Mouse (Mus musculus): ENCODE data around the gene Tesk1. TPM values are rescaled to one million over a fixed set of nuclear protein-coding genes. Genes with fewer than 3 reads are reported as not detected.
A peak's percentile ranks its signal among the peaks of the same experiment; 100 is the strongest.

Gene Tesk1
- total and polyA plus RNA-seq, 2 experiments, result 3.0 to 28.3 TPM

DNA sequence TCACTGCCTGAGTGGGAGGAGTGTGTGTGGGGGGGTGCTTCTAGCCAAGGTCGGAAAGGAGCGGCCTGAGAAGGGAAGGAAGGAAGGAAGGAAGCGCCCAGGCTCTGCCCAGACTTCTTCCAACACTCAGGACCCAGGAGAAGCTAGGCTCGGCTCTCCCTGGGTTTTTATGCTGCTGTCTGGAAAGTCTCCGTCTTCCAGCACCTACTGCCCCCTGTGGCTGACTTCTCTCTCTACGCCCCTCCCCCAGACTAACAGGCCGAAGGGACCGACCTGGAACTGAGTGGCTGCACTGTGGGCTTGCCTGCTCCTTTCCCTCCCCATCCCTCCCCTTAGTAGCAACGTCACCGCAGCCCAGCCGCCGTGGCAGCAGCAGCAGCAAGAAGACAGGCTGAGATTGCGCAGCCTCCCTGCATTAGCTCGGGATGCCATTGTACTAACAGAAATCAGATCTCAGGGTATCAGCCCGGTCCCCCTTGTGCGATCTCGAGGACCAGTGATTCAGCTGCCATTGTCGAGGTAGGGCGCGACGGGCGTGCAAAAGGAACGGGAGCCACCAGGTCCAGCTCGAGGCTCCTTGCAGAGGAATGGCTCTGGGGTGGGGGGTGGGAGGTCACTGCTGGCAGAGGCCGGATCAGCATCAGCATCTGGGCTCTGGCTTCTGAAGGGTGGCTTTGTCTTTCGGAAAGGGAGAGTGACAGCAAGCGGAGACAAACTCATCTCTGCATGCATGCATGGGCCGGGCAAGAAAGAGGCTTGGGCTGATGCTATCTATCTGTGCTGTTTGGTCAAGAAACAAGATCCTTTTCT lies 35.4 kb upstream of the Tesk1 start:
- Histone ChIP-seq H3K36me3 (ENCODE audit: control insufficient read depth, insufficient read depth, low read length) (no peaks in the 10 kb centered on the region), H3K27ac (replicated peaks; ENCODE audit: insufficient read depth, low read depth, low read length) (peak overlapping the region; percentile 69)
- DNase-seq (ENCODE audit: extremely low read depth, low read depth, low spot score), result no peak

DNA sequence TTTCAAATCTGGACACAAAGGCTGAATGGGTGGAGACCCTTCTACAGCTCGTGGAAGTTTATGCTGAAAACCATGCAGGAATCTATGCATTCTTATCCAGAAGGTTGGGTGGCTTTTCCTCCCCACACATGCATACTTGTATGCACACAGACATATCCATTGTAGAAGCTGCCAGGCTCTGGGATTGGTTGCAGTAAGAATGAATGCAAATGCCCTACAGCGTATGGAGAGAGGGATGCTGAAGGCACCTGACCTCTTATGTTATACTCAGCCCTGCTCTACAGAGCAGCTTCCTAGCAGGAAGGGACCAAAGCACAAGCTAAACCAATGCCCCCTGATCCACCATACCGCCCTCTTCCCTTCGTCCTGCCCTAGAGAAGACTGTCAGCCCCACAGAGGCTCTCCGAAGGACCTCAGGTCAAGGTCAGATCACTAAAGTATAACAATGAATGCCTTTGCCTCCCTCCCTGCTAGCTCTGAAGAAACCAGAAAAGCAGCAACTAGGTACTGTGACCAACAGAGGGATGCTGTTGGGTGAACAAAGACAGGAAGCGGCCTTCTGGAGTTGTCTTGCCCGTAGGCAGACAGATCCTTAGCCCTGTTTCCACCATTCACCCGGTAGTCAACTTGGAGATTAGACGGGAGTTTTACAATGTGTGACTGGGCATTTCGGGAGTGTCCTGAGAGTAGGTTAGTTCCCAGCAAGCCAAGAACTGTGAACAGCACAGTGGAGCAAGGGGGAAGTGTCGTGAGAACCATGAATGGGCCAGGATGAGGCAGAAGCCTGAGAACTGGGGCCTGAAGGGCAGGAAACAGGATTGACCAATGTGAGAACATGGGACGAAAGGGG lies 34.4 kb upstream of the Tesk1 start:
- Histone ChIP-seq H3K27me3 (ENCODE audit: control insufficient read depth, insufficient read depth, low read length) (no peaks in the 10 kb centered on the region), H3K79me2 (ENCODE audit: control insufficient read depth, insufficient read depth, low read length) (peaks cover 29% of the 10 kb centered on the region; the same call in 1 of the 2 replicates), H3K4me1 (ENCODE audit: control insufficient read depth, insufficient read depth, low read length) (peaks cover 6% of the 10 kb centered on the region), H3K27ac (replicated peaks; ENCODE audit: insufficient read depth, low read depth, low read length) (peak overlapping the region; percentile 36; the same call in 1 of the 2 replicates), H3K9ac (ENCODE audit: low read depth, low read length) (no peak overlapping the region), H3K36me3 (ENCODE audit: control insufficient read depth, insufficient read depth, low read length) (no peaks in the 10 kb centered on the region), H3K4me3 (ENCODE audit: insufficient read depth, low read depth, low read length) (no peak overlapping the region)
- TF ChIP-seq CTCF (IDR thresholded peaks at IDR 0.05; ENCODE audit: low read depth, low read length) (no peak), POLR2A (IDR thresholded peaks at IDR 0.05; ENCODE audit: extremely low read depth, insufficient read depth, low read length) (no peak)
- WGBS, result 79% methylated on average over 12 of the region's 12 CpGs
- DNase-seq (ENCODE audit: extremely low read depth, low read depth, low spot score), result no peak

More for the DNA sequence above, 35.4 kb upstream of the Tesk1 start:
- no peaks in the 10 kb centered on the region for H3K27me3 ChIP-seq (ENCODE audit: control insufficient read depth, insufficient read depth, low read length)
- peaks cover 28% of the 10 kb centered on the region; the same call in 1 of the 2 replicates for H3K79me2 ChIP-seq (ENCODE audit: control insufficient read depth, insufficient read depth, low read length)
- H3K4me3 ChIP-seq (ENCODE audit: insufficient read depth, low read depth, low read length), result peak overlapping the region; percentile 64
- peaks cover 11% of the 10 kb centered on the region for H3K4me1 ChIP-seq (ENCODE audit: control insufficient read depth, insufficient read depth, low read length)
- peak overlapping the region; percentile 64 for H3K9ac ChIP-seq (ENCODE audit: low read depth, low read length)
- TF ChIP-seq POLR2A (IDR thresholded peaks at IDR 0.05; ENCODE audit: extremely low read depth, insufficient read depth, low read length) (0 out of 2 replicates have a peak, but pooled peaks have one; percentile 24), CTCF (IDR thresholded peaks at IDR 0.05; ENCODE audit: low read depth, low read length) (peak; percentile 52)
- 55% methylated on average over 28 of the region's 28 CpGs for WGBS

DNA sequence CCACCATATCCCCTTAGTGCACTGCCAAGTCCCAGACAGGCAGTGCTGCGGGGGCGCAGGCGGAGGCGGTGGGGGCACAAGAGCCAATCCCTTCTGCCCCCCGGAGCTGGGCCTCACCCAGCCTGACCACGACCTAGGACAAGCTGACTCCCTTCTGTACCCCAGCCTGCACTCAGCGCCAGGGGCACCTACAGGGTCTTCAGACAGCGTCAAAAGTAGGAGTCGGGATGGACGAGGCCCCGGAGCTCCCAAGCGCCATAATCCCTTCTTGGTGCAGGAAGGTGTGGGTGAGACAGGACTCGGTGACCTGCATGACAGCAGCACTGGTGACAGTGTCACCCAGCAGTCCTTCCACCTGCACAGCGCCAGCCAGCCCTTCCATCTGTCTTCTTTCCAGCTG lies 27.0 kb upstream of the Tesk1 start:
- TF ChIP-seq POLR2A (IDR thresholded peaks at IDR 0.05; ENCODE audit: extremely low read depth, insufficient read depth, low read length) (no peak), CTCF (IDR thresholded peaks at IDR 0.05; ENCODE audit: low read depth, low read length) (no peak)
- no peak overlapping the region for H3K27ac ChIP-seq (replicated peaks; ENCODE audit: insufficient read depth, low read depth, low read length)
- peaks cover 12% of the 10 kb centered on the region; the same call in 1 of the 2 replicates for H3K79me2 ChIP-seq (ENCODE audit: control insufficient read depth, insufficient read depth, low read length)
- no peaks in the 10 kb centered on the region for H3K27me3 ChIP-seq (ENCODE audit: control insufficient read depth, insufficient read depth, low read length)
- DNase-seq (ENCODE audit: extremely low read depth, low read depth, low spot score), result no peak
- WGBS, result 96% methylated on average over 14 of the region's 14 CpGs
- H3K36me3 ChIP-seq (ENCODE audit: control insufficient read depth, insufficient read depth, low read length), result peaks cover 2% of the 10 kb centered on the region
- no peak overlapping the region for H3K4me3 ChIP-seq (ENCODE audit: insufficient read depth, low read depth, low read length)
- H3K4me1 ChIP-seq (ENCODE audit: control insufficient read depth, insufficient read depth, low read length), result peaks cover 15% of the 10 kb centered on the region
- no peak overlapping the region for H3K9ac ChIP-seq (ENCODE audit: low read depth, low read length)

DNA sequence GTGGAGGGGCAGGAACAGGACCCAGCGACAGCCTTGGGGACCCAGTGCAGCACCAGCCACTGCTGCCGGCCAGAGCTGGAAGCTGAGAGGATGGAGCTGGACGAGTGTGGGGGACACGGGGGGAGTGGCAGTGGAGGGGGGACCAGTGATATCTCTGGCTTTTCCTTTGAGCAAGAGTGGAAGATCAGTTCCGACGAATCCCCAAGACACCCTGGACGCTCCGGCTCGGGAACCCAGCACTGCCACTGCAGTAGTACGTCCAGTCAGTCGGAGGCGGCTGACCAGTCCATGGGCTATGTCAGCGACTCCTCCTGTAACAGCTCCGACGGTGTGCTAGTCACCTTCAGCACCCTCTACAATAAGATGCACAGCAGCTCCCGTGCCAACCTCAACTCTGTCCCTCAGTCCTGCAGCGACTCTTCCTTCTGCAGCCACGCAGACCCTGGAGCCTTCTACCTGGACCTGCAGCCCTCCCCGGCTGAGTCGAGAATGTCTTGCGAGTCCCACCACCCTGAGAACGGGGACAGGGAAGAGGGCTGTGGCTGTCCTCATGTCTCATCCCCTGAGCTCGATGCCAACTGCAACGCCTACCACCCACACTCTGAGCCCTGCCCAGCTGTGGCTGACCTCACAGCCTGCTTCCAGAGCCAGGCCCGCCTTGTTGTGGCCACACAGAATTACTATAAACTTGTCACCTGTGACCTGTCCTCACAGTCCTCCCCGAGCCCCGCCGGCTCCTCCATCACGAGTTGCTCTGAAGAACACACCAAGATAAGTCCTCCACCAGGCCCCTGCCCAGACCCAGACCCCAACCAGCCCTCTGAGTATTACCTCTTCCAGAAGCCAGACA lies 26.3 kb upstream of the Tesk1 start:
- WGBS, result 81% methylated on average over 29 of the region's 29 CpGs
- no peak for DNase-seq (ENCODE audit: extremely low read depth, low read depth, low spot score)

DNA sequence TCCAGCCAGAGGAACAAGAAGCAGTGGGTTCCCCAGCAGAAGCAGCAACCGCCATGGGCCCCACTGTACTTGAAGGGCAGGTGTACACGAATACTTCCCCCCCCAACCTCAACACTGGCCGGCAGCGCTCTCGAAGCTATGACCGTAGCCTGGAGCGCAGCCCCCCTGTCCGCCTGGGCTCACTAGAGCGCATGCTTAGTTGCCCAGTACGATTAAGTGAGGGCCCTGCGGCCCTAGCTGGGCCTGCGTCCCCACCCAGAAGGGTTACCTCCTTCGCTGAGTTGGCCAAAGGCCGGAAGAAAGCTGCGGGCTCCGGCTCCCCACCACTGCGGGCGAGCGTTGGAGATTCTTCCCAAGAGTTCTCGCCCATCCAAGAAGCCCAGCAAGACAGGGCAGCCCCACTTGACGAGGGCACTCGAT lies 25.7 kb upstream of the Tesk1 start:
- Histone ChIP-seq H3K79me2 (ENCODE audit: control insufficient read depth, insufficient read depth, low read length) (peaks cover 9% of the 10 kb centered on the region; the same call in 1 of the 2 replicates), H3K36me3 (ENCODE audit: control insufficient read depth, insufficient read depth, low read length) (peaks cover 2% of the 10 kb centered on the region), H3K4me3 (ENCODE audit: insufficient read depth, low read depth, low read length) (no peak overlapping the region), H3K27me3 (ENCODE audit: control insufficient read depth, insufficient read depth, low read length) (no peaks in the 10 kb centered on the region), H3K27ac (replicated peaks; ENCODE audit: insufficient read depth, low read depth, low read length) (no peak overlapping the region), H3K4me1 (ENCODE audit: control insufficient read depth, insufficient read depth, low read length) (peaks cover 20% of the 10 kb centered on the region), H3K9ac (ENCODE audit: low read depth, low read length) (no peak overlapping the region)
- 97% methylated on average over 22 of the region's 22 CpGs for WGBS
- no peak for TF ChIP-seq CTCF (IDR thresholded peaks at IDR 0.05; ENCODE audit: low read depth, low read length)
- no peak for TF ChIP-seq POLR2A (IDR thresholded peaks at IDR 0.05; ENCODE audit: extremely low read depth, insufficient read depth, low read length)
- DNase-seq (ENCODE audit: extremely low read depth, low read depth, low spot score), result no peak

More for the DNA sequence above, 26.3 kb upstream of the Tesk1 start:
- no peaks in the 10 kb centered on the region for H3K27me3 ChIP-seq (ENCODE audit: control insufficient read depth, insufficient read depth, low read length)
- no peak overlapping the region for H3K9ac ChIP-seq (ENCODE audit: low read depth, low read length)
- peaks cover 20% of the 10 kb centered on the region for H3K4me1 ChIP-seq (ENCODE audit: control insufficient read depth, insufficient read depth, low read length)
- H3K27ac ChIP-seq (replicated peaks; ENCODE audit: insufficient read depth, low read depth, low read length), result no peak overlapping the region
- peaks cover 9% of the 10 kb centered on the region; the same call in 1 of the 2 replicates for H3K79me2 ChIP-seq (ENCODE audit: control insufficient read depth, insufficient read depth, low read length)
- no peak overlapping the region for H3K4me3 ChIP-seq (ENCODE audit: insufficient read depth, low read depth, low read length)
- H3K36me3 ChIP-seq (ENCODE audit: control insufficient read depth, insufficient read depth, low read length), result peaks cover 2% of the 10 kb centered on the region
- TF ChIP-seq POLR2A (IDR thresholded peaks at IDR 0.05; ENCODE audit: extremely low read depth, insufficient read depth, low read length) (no peak), CTCF (IDR thresholded peaks at IDR 0.05; ENCODE audit: low read depth, low read length) (no peak)

Data from liver, adult 2 months (tissue).